Mouse (Mus musculus): ENCODE data around the gene Adad2. TPM values are rescaled to one million over a fixed set of nuclear protein-coding genes. Genes with fewer than 3 reads are reported as not detected.

Gene Adad2
- polyA plus RNA-seq, 1 experiment from 2014 or later: 0.07 TPM

- 83% methylated on average over 9 of the region's 9 CpGs for WGBS
- Histone ChIP-seq H3K27me3 (ENCODE audit: control insufficient read depth, insufficient read depth, low read length) (peaks cover 31% of the 10 kb centered on the region), H3K9ac (ENCODE audit: low read length) (no peak overlapping the region), H3K27ac (ENCODE audit: low read length) (no peak overlapping the region), H3K4me3 (ENCODE audit: low read length) (no peak overlapping the region), H3K9me3 (replicated peaks; ENCODE audit: control insufficient read depth, low read length) (no peaks in the 10 kb centered on the region), H3K4me1 (ENCODE audit: control insufficient read depth, insufficient read depth, low read length) (peaks cover 8% of the 10 kb centered on the region), H3K36me3 (ENCODE audit: control insufficient read depth, insufficient read depth) (no peaks in the 10 kb centered on the region), H3K4me2 (ENCODE audit: low read depth, low read length) (no peak overlapping the region)
- no peak for ATAC-seq (replicated peaks; ENCODE audit: extremely low read depth, insufficient read depth, low FRiP score)
These were observed 19.7 kb downstream of the Adad2 start for GRCm38 (mm10) chr8:119632246-119632645.

GRCm38 (mm10) chr8:119632909-119633308 lies 20.4 kb downstream of the Adad2 start:
- Histone ChIP-seq H3K27me3 (ENCODE audit: control insufficient read depth, insufficient read depth, low read length) (peaks cover 31% of the 10 kb centered on the region), H3K4me3 (ENCODE audit: low read length) (no peak overlapping the region), H3K9ac (ENCODE audit: low read length) (no peak overlapping the region), H3K9me3 (replicated peaks; ENCODE audit: control insufficient read depth, low read length) (no peaks in the 10 kb centered on the region), H3K36me3 (ENCODE audit: control insufficient read depth, insufficient read depth) (no peaks in the 10 kb centered on the region), H3K4me2 (ENCODE audit: low read depth, low read length) (0 out of 2 replicates have a peak overlapping the region, but pooled peaks have one; percentile 23), H3K4me1 (ENCODE audit: control insufficient read depth, insufficient read depth, low read length) (peaks cover 7% of the 10 kb centered on the region), H3K27ac (ENCODE audit: low read length) (no peak overlapping the region)
- 46% methylated on average over 29 of the region's 29 CpGs for WGBS
- no peak for ATAC-seq (replicated peaks; ENCODE audit: extremely low read depth, insufficient read depth, low FRiP score)

GRCm38 (mm10) chr8:119634616-119635336 lies 22.2 kb downstream of the Adad2 start:
- Histone ChIP-seq H3K36me3 (ENCODE audit: control insufficient read depth, insufficient read depth) (no peaks in the 10 kb centered on the region), H3K4me2 (ENCODE audit: low read depth, low read length) (peak overlapping the region; percentile 1; the same call in 1 of the 2 replicates), H3K27me3 (ENCODE audit: control insufficient read depth, insufficient read depth, low read length) (peaks cover 31% of the 10 kb centered on the region), H3K27ac (ENCODE audit: low read length) (no peak overlapping the region), H3K9me3 (replicated peaks; ENCODE audit: control insufficient read depth, low read length) (no peaks in the 10 kb centered on the region), H3K4me3 (ENCODE audit: low read length) (no peak overlapping the region), H3K9ac (ENCODE audit: low read length) (no peak overlapping the region), H3K4me1 (ENCODE audit: control insufficient read depth, insufficient read depth, low read length) (peaks cover 7% of the 10 kb centered on the region)
- WGBS: 36% methylated on average over 14 of the region's 14 CpGs
- ATAC-seq (replicated peaks; ENCODE audit: extremely low read depth, insufficient read depth, low FRiP score): no peak

- ATAC-seq (replicated peaks; ENCODE audit: extremely low read depth, insufficient read depth, low FRiP score): no peak
- peak within 1 kb of the TSS; percentile 1; the same call in 1 of the 2 replicates for H3K4me2 ChIP-seq (ENCODE audit: low read depth, low read length)
- H3K4me3 ChIP-seq (ENCODE audit: low read length): no peak within 1 kb of the TSS
- no peak within 1 kb of the TSS for H3K27ac ChIP-seq (ENCODE audit: low read length)
- no peaks in the 10 kb centered on the region for H3K36me3 ChIP-seq (ENCODE audit: control insufficient read depth, insufficient read depth)
- H3K9ac ChIP-seq (ENCODE audit: low read length): no peak within 1 kb of the TSS
- peaks cover 31% of the 10 kb centered on the region for H3K27me3 ChIP-seq (ENCODE audit: control insufficient read depth, insufficient read depth, low read length)
- no peaks in the 10 kb centered on the region for H3K9me3 ChIP-seq (replicated peaks; ENCODE audit: control insufficient read depth, low read length)
- 37% methylated on average over 6 of the region's 6 CpGs for WGBS
- H3K4me1 ChIP-seq (ENCODE audit: control insufficient read depth, insufficient read depth, low read length): peaks cover 7% of the 10 kb centered on the region
These were observed 22.8 kb downstream of the Adad2 start, which contains the start of gene Kcng4 for GRCm38 (mm10) chr8:119635378-119635777. Gene Kcng4, minus strand, starts transcription at chr8:119635680.

GRCm38 (mm10) chr8:119635958-119636357 lies 23.4 kb downstream of the Adad2 start:
- WGBS: 45% methylated on average over 2 of the region's 2 CpGs
- H3K4me2 ChIP-seq (ENCODE audit: low read depth, low read length): no peak overlapping the region
- peaks cover 7% of the 10 kb centered on the region for H3K4me1 ChIP-seq (ENCODE audit: control insufficient read depth, insufficient read depth, low read length)
- peaks cover 31% of the 10 kb centered on the region for H3K27me3 ChIP-seq (ENCODE audit: control insufficient read depth, insufficient read depth, low read length)
- ATAC-seq (replicated peaks; ENCODE audit: extremely low read depth, insufficient read depth, low FRiP score): no peak
- no peak overlapping the region for H3K4me3 ChIP-seq (ENCODE audit: low read length)
- no peak overlapping the region for H3K9ac ChIP-seq (ENCODE audit: low read length)
- no peaks in the 10 kb centered on the region for H3K9me3 ChIP-seq (replicated peaks; ENCODE audit: control insufficient read depth, low read length)
- no peak overlapping the region for H3K27ac ChIP-seq (ENCODE audit: low read length)
- no peaks in the 10 kb centered on the region for H3K36me3 ChIP-seq (ENCODE audit: control insufficient read depth, insufficient read depth)

- no peak overlapping the region for H3K9ac ChIP-seq (ENCODE audit: low read length)
- H3K36me3 ChIP-seq (ENCODE audit: control insufficient read depth, insufficient read depth): no peaks in the 10 kb centered on the region
- peaks cover 28% of the 10 kb centered on the region for H3K27me3 ChIP-seq (ENCODE audit: control insufficient read depth, insufficient read depth, low read length)
- no peak overlapping the region for H3K4me3 ChIP-seq (ENCODE audit: low read length)
- no peak overlapping the region for H3K4me2 ChIP-seq (ENCODE audit: low read depth, low read length)
- H3K4me1 ChIP-seq (ENCODE audit: control insufficient read depth, insufficient read depth, low read length): peaks cover 7% of the 10 kb centered on the region
- no peak for ATAC-seq (replicated peaks; ENCODE audit: extremely low read depth, insufficient read depth, low FRiP score)
- H3K9me3 ChIP-seq (replicated peaks; ENCODE audit: control insufficient read depth, low read length): no peaks in the 10 kb centered on the region
- no peak overlapping the region for H3K27ac ChIP-seq (ENCODE audit: low read length)
- 71% methylated on average over 7 of the region's 7 CpGs for WGBS
These were observed 24.2 kb downstream of the Adad2 start for GRCm38 (mm10) chr8:119636766-119637165.

GRCm38 (mm10) chr8:119637381-119637780 lies 24.8 kb downstream of the Adad2 start:
- no peaks in the 10 kb centered on the region for H3K36me3 ChIP-seq (ENCODE audit: control insufficient read depth, insufficient read depth)
- H3K27me3 ChIP-seq (ENCODE audit: control insufficient read depth, insufficient read depth, low read length): peaks cover 25% of the 10 kb centered on the region
- H3K4me2 ChIP-seq (ENCODE audit: low read depth, low read length): no peak overlapping the region
- no peaks in the 10 kb centered on the region for H3K9me3 ChIP-seq (replicated peaks; ENCODE audit: control insufficient read depth, low read length)
- no peak overlapping the region for H3K27ac ChIP-seq (ENCODE audit: low read length)
- no peak for ATAC-seq (replicated peaks; ENCODE audit: extremely low read depth, insufficient read depth, low FRiP score)
- WGBS: 91% methylated on average over 4 of the region's 4 CpGs
- no peak overlapping the region for H3K9ac ChIP-seq (ENCODE audit: low read length)
- H3K4me1 ChIP-seq (ENCODE audit: control insufficient read depth, insufficient read depth, low read length): peaks cover 7% of the 10 kb centered on the region
- H3K4me3 ChIP-seq (ENCODE audit: low read length): no peak overlapping the region

- Histone ChIP-seq H3K27me3 (ENCODE audit: control insufficient read depth, insufficient read depth, low read length) (peaks cover 17% of the 10 kb centered on the region), H3K4me3 (ENCODE audit: low read length) (no peak overlapping the region), H3K9ac (ENCODE audit: low read length) (no peak overlapping the region), H3K4me2 (ENCODE audit: low read depth, low read length) (no peak overlapping the region), H3K4me1 (ENCODE audit: control insufficient read depth, insufficient read depth, low read length) (peaks cover 7% of the 10 kb centered on the region), H3K36me3 (ENCODE audit: control insufficient read depth, insufficient read depth) (no peaks in the 10 kb centered on the region), H3K9me3 (replicated peaks; ENCODE audit: control insufficient read depth, low read length) (no peaks in the 10 kb centered on the region), H3K27ac (ENCODE audit: low read length) (no peak overlapping the region)
- WGBS: 65% methylated on average over 6 of the region's 6 CpGs
- no peak for ATAC-seq (replicated peaks; ENCODE audit: extremely low read depth, insufficient read depth, low FRiP score)
These were observed 25.7 kb downstream of the Adad2 start for GRCm38 (mm10) chr8:119638261-119638660.

- no peak overlapping the region for H3K4me2 ChIP-seq (ENCODE audit: low read depth, low read length)
- ATAC-seq (replicated peaks; ENCODE audit: extremely low read depth, insufficient read depth, low FRiP score): no peak
- no peaks in the 10 kb centered on the region for H3K36me3 ChIP-seq (ENCODE audit: control insufficient read depth, insufficient read depth)
- H3K27ac ChIP-seq (ENCODE audit: low read length): no peak overlapping the region
- peaks cover 3% of the 10 kb centered on the region; the same call in 1 of the 2 replicates for H3K27me3 ChIP-seq (ENCODE audit: control insufficient read depth, insufficient read depth, low read length)
- no peak overlapping the region for H3K9ac ChIP-seq (ENCODE audit: low read length)
- WGBS: 66% methylated on average over 7 of the region's 7 CpGs
- H3K4me1 ChIP-seq (ENCODE audit: control insufficient read depth, insufficient read depth, low read length): peaks cover 7% of the 10 kb centered on the region
- H3K9me3 ChIP-seq (replicated peaks; ENCODE audit: control insufficient read depth, low read length): no peaks in the 10 kb centered on the region
- no peak overlapping the region for H3K4me3 ChIP-seq (ENCODE audit: low read length)
These were observed 27.3 kb downstream of the Adad2 start for GRCm38 (mm10) chr8:119639798-119640197.
